Mouse (Mus musculus) thymus, adult 2 months (tissue): ENCODE results near the gene Olfr118.
"Not testable (repeated sequence)": the region's sequence is repeated elsewhere in the genome, so short reads cannot be mapped to it uniquely, and the experiment has no call there.

Experiments used
- CTCF ChIP-seq: fragments of 200-500 bp; IDR thresholded peaks from 2 replicates; pipeline ENCODE4 v1.5.1; 2012; ENCODE audit warnings: mild to moderate bottlenecking, control low read depth, low read length, moderate library complexity, borderline replicate concordance; ENCODE audit not compliant: control insufficient read depth, poor library complexity, insufficient read depth; ENCODE audit errors: extremely low read depth
- POLR2A ChIP-seq: fragments of 200-500 bp; IDR thresholded peaks from 2 replicates; pipeline ENCODE4 v1.6.1; 2012; ENCODE audit warnings: mild to moderate bottlenecking, low read length, control low read depth, moderate library complexity; ENCODE audit not compliant: control insufficient read depth, poor library complexity, insufficient read depth; ENCODE audit errors: extremely low read depth

DNA sequence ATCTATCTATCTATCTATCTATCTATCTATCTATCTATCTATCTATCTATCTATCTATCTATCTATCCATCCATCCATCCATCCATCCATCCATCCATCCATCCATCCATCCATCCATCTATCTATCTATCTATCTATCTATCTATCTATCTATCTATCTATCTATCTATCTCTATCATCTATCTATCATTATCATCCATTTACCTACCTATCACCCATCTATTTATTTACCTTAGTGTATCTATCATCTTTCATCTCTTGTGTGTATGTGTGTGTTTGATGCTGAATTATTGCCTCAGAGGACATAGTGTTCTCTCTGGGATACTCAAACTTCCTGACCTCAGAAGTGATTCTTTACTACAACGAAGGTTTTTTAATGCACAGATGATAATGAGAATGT is 29.5 kb downstream of the Olfr118 start, which contains the start of gene Olfr119:
- not testable (repeated sequence) for TF ChIP-seq POLR2A, CTCF
